Mouse (Mus musculus): ENCODE measurements around the gene Tmc3.
A peak's percentile ranks its signal among the peaks of the same experiment; 100 is the strongest.

The Tmc3 gene

DNA sequence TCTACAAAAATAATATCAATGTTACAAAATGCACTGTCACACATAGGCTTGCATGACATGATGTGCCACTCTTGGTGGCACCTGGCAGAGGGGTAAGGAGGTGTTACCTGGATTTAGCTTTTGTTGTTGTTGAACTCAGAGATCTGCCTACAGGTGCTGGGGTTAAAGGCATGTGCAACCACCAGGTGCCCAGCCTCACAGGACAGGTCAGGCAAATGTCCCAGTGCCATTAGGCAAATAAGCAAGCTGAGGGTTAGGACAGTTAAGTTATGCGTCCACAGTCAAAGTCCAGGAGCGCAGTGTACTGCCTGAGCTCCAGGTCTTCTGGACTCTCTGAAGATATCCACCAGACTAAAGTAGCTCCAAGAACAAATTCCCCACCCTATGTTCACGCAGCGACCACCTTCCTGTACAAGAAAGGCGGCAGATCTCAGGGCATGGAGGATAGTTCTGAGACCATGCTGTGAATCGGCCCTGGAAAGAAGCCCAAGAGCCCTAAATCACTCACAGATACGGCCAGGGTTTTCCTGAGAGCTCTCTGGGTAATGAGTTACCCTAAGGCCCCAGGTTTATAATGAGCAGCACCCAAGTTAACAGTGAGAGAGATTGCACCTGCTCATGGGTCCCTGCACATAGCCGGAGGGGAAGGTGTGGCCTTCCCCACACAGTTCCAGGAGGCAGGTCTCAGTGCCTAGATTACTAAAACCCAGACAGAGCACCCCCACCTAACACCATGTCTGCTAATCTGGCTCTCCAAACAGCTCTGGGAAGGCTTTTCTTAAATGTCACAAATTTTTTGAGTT is 53.3 kb downstream of the Tmc3 start:
- DNase-seq (ENCODE audit: low spot score): no peak

DNA sequence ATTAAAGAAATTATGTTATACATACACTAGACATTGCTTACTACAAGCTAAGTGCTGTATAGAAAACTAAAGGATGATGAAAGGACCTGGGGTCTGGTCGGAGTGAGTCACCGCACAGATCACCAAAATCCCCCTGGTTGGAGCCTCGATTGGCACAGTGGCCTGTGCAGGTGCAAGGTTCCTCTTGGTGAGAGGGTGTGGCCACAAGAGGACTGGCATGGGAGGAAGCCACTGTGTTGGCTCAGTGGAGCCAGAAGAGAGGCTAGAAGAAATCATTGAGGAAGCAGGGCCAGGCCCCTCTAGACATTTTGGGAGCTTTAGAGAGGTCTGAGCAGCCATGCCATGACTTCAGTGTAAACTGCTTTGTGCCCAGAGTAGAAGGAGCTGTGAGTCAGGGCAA is 54.4 kb downstream of the Tmc3 start:
- DNase-seq (ENCODE audit: low spot score): no peak

DNA sequence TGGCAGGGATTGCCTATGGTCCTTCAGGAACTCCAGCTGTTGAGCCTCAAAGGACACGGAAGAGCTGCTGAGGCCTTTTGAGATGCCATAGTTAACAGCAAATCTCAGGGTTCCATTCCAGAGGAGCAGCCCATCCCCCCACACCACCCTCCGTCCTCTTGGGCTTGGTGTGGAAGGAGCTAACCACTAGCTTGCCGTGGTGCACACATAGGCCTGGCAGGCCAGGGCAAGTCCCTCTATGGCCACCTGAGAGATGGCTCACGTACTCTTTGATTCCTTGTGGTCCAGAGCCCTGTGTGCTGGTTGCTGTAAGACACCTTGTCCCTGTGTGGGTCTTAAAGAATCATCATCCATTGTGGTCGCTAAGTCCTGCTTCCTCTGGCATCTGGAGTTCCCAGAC is 55.9 kb downstream of the Tmc3 start:
- no peak for DNase-seq (ENCODE audit: low spot score)

DNA sequence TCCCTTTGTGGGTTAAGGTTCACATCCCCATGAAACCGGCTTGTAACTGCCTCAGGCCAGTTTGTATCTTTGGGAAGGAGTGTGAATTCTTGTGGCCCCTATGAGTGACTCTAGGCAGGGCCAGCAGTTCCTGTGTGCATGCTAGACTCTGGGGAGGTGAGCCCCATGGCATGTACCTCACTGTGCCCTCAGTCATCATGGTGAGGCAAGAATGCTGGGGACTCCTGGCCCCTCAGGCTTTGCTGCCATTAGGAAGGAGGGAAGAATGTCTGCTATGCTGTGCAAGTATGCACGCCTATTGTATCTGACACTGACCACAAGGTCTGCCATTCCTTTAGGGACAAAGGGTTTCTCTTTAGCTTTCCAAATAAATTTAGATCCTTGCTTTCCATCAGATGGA is 56.4 kb downstream of the Tmc3 start:
- no peak for DNase-seq (ENCODE audit: low spot score)

DNA sequence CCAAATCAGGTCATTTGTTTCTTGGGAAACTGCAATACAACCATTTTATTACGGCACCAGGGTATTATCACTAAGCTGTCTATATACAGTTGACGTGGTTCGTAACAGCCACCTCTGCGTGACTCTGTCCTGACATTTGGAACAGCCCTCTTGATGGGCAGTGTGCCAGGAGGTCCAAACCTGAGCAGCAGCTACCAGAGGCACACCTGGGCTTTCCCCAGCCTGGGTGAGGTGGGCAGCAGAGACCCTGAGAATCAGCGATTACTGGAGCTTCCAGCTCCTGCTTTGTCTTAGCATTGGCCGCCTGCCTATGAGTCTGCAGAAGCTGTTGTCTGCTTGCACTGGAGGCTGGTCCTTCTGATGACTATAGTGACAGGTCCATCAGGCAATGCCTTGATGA is 58.9 kb downstream of the Tmc3 start:
- DNase-seq (ENCODE audit: low spot score): no peak

DNA sequence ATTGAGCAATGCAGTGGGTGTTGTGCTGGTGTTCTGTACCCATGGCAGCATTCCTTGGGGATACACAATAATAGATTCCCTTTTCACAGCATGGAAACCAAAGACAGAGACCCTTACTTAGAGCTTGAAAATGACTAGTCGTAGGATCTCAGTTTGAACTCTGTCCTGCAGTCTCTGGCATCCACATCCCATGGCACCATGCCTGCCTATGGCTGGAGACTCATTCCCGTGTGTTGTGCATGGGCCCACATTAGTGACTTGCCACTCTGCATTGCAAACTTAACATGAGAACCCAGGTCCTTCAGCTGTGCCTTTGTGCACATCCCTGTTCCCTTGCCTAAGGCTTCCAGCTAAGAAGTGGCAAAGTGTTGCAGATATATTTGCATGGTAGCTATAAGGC is 60.0 kb downstream of the Tmc3 start:
- no peak for DNase-seq (ENCODE audit: low spot score)

DNA sequence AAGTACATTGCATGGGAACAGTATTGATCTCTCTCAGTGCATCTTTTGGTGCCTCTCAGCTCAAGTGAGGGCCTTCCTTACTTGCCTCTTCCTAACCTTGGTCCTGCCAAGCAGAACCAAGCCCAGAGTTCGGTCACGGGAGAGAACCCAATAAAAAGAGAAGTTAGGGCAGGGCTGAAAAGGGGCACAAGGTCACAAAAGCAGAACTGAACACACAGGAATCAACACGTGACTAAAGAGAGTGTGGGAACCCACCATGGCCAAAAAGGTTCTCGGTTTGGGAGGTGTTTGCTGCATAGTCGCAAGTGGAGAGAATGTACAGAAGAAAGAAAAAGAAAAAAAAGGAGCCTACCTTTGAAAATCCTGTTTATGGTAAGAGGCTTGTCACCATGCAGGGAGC is 60.7 kb downstream of the Tmc3 start:
- peak; percentile 66 for DNase-seq (ENCODE audit: low spot score)

DNA sequence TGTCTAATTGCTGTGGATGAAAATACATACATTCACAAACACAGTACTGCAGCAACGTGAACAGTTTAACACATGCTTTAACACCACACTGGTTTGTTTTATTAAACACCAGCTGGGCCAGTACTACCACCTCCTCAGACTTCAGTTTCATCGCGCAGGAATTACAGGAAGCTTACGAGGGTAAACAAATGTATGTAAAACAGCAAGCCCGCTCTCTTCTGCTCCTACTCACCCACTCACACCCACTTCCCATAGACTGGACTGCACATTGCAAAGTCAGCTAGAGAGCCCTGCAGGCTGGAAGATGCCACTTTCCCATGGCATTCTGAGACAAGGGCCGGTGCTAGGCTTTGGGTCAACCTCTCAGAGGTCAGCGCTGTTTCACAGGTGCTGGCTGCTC is 64.1 kb downstream of the Tmc3 start:
- DNase-seq (ENCODE audit: low spot score): no peak

DNA sequence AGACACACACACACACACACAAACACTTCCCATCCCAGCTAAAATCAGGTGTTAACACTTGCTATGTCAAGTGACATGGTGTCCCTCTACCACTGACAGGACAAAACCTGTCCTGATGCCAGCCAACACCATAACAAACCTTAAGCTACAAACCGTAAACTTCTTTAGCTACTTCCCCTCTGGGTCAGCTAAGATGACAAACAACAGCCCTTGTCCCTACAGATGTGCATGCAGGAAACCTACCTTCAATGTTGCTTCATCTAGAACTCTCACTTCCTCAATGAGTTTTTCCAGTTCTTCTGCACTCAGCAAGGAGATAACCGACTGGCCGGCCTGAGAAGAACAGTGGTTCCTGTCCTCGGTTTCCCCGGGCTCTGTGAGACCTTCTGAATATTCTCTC is 65.9 kb downstream of the Tmc3 start:
- DNase-seq (ENCODE audit: low spot score): peak; percentile 60

DNA sequence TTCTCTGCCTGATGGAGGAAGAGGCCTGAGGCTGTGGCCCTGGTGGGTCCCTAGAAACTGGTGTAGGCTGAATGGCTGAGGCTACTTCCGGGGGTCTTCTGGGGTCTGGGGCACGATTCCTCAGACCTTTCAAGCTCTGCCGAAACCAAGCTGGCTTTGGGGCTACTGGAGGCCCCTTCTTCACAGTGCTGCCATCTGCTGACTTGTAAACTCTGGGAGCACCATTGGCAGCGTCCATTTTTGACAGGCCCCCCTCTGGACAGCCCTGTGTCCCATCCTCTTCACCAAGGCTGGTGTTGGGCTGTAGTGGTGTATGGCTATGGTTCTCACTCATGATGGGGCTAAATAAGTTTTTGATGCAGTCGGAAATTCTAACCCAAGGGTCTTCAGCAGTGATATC is 67.8 kb downstream of the Tmc3 start:
- DNase-seq (ENCODE audit: low spot score): no peak

DNA sequence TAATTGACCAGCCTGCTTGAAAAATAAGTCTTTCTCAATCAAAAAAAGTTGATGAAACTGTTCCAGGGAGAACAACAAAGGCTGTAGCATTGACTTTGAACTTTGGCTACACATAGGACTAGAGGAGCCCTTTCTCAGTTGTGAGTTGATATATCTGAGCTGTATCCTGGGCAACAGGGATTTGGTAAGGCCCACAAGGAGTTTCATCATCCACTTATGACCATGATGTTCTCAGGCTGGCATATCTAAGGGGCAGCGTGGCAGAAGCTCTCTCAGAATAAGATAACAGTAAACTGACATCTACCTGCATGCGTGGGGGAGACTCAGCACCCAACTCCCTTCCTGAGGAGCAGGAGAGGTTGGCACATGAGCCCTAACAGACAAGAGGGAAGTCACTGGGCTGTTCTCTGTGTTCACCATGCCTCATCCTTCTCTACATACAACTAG is 68.9 kb downstream of the Tmc3 start:
- DNase-seq (ENCODE audit: low spot score): peak; percentile 25

DNA sequence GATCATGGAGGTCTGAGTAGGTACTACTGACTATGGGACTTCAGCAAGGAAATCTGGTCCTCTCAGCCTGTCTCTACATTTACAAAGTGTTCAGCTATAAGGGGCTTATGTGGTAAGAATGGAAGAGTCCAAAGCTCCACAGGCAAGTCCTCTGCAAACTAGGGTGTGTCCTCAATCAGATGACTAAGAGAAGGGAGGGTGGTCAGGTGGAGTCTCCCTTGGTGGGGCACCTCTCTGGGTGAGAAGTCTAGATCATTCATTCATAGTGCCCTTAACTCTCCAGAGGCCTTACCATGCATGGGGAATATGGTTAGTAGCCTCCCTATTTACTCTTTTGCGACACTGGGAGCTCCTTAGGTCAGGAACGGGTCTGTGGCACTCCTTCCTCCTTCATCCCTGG is 69.5 kb downstream of the Tmc3 start:
- no peak for DNase-seq (ENCODE audit: low spot score)

DNA sequence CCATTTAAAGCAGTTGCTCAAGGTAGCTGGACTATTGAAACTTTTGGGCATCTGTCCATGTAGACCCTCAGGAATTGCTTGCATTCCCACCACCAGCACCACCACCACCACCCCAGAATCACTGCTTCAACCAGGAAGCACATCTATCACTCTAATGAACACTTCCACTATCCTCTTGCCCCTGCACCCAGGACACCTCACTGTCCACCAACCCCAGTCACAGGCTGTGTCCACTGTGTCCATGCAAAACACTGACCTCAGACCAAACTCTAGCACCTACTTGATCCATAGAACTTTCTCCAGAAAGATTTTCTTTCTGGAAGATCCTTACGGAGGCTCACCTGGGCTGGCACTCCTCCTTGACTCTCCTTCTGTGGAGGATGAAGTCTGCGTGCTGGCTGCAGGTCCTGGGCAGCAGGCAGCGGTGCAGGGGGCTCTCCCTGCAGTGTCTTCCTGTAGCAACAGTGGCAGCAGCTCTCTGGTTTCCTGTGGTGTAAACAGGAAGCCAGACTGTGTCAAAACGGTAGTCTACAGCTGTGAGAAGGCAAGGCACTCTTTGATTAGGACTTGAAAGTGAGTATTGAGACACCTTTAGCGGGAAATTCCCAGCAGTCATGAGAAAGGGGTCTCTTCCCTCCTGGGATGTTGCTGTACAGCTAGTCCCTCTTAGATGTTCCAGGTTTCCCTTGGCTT is 70.4 kb downstream of the Tmc3 start:
- peak; percentile 75 for DNase-seq (ENCODE audit: low spot score)

DNA sequence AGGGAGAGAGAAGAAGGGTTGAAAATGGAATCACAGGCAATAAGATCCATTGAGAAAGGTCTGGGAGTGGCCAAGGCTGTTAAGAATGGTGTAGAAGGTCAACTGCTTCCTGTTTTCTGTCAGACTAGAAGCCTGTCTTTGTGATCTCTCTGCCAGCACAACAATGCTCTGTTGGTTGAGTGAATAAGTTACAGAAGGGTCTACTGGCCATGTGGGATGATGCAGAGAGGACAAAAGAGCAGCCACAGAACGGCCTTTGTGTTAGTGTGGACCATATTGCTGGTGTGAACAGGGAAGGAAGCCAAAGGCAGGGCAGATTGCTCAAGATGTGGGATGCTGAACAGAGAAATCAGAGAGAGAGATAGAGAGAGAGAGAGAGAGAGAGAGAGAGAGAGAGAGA is 74.0 kb downstream of the Tmc3 start:
- no peak for DNase-seq (ENCODE audit: low spot score)

DNA sequence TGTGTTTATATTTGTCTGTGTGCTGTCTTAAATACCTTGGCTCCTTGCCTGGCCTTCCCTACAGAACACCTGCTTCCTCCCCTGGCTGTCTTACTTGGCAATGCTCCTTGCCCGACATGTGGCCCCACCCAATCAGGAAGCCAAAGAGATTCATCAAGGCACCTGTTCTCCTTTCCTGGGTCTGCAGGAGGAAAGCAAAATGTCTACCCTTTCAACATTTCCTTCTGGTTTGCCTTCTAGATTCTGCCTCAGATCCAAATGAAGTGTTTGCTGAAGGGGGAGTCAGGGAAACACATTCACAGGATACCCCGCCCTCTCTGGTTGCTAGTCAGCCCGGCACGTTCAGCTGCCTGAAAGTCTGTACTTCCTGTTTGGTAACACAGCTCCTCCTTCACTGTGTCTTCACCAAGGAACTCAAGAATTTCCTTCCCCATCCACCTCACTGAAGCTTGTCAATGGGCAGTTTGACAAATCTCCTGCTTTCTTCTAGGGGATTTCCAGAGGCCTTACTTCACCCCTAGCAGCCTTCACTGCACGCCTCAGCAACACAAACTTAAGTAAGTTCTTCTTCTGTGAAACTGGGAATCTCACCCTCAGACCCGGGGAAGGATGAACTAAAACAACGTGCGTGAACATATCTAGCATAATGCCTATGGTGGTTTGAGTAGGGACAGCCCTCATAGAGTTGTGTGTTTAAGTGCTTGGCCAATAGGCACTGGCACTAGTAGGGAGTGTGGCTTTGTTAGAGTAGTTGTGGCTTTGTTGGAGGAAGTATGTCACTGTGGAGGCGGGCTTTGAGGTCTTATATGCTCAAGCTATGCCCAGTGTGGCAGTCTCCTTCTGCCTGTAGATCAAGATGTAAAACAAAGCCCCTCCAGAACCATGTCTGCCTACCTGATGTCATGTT is 74.7 kb downstream of the Tmc3 start:
- peak; percentile 71 for DNase-seq (ENCODE audit: low spot score)

DNA sequence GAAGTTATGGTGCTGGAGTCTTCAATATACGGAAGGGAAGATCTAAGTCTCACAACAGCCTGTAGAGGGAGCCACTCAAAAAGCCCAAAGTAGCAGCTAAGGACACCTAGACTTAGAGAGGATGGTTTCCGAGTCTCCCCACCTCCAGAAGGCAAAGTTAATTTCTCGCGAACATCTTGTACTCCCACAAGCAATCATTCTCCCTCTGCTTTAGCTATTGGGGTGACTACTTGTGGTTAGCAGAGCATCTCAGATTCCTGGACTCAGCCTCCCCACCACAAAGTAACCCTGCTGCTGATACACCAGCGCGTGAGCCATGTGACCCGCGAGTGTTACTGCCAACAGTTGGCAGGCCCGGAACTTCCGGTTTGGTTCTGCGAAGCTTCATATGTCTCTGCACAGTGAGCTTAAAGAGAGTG is 75.6 kb downstream of the Tmc3 start:
- peak; percentile 42 for DNase-seq (ENCODE audit: low spot score)

DNA sequence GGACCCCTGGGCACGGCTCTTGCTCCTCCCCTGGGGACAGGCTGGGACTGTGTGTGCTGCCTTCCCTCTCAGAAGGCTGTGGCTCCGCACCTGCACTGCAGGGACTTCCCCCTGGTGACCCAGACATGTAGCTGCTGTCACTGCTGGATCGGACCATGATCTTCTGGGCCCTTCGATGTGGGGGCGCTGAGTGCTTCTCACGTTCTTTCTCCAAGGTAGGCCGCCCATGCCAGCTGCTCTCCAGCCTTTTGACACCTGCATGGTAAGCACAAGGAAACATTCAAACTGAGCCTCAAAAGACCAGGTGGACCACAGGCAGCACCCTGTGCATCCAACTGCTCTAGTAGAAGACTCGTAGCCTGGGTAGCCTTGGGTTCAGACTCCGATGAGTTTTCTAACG is 76.3 kb downstream of the Tmc3 start:
- DNase-seq (ENCODE audit: low spot score): no peak

DNA sequence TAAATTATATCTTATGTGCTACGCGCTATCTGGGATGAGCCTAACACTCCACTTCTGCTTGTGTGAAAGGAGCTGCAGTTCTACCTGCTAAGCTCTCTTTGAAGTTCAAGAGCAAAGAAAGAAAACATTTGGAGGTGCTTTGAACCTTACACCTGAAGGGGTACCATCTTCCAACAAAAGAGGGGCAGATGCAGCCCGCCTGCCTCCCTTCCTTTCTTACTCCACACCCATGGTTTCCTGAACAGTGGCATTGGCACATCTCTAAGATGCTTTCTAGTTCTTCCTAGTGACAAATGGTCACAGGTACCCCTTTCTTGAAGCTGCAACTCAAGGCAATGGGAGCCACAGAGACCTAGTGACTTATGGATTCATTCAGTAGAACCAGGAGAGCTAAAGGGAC is 77.0 kb downstream of the Tmc3 start:
- DNase-seq (ENCODE audit: low spot score): no peak

DNA sequence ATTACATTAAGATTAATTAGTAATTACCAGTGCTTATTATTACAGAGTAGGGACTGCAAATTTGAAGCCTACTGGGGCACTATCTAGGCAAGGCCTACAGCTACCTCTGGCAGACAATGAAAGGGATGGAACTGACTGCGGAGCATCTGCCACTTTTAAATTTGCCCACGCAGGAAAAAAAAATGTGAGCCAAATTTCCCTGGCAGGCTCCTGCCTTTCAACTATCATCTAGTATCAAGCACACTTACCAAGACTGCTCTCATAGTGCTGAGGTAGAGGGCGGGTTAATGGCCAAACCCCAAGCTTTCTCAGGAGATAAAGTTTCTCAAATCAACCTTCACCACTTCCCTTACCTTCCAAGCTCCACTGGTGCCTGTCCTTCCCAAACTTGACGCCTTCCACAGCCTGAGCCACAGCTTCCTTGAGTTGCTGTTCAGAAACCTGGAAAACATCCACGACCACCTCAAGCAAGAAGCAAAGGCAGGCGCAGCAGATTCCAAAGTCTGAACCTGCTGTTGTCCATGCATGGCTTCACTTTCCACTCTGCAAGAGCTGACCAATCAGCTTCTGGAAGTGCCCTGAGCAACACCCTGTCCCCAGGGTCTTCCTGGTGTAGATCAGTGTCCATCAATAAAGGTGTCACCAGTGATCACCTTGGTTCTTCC is 78.1 kb downstream of the Tmc3 start:
- DNase-seq (ENCODE audit: low spot score): no peak

DNA sequence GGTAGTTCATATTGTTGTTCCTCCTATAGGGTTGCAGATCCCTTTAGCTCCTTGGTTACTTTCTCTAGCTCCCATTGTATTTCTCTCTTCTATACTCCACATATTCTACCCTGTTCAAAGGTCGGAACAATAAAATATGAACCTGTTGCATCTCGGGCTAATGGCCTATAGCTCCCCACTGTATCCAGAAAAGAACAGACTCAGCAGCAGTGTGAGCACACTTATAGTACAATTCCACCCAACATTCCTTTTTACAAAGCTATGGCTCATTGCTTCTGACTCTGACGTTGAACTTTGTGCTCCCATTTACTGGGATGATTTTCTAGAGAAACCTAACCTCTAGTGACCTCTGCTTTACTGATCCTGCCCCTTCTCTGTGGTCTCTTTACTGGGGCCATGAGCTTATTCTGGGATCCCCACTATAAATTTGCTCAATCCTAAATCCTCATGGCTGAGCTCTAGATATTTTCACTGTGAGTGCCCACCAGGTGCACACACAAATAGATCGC is 81.4 kb downstream of the Tmc3 start:
- no peak for DNase-seq (ENCODE audit: low spot score)

DNA sequence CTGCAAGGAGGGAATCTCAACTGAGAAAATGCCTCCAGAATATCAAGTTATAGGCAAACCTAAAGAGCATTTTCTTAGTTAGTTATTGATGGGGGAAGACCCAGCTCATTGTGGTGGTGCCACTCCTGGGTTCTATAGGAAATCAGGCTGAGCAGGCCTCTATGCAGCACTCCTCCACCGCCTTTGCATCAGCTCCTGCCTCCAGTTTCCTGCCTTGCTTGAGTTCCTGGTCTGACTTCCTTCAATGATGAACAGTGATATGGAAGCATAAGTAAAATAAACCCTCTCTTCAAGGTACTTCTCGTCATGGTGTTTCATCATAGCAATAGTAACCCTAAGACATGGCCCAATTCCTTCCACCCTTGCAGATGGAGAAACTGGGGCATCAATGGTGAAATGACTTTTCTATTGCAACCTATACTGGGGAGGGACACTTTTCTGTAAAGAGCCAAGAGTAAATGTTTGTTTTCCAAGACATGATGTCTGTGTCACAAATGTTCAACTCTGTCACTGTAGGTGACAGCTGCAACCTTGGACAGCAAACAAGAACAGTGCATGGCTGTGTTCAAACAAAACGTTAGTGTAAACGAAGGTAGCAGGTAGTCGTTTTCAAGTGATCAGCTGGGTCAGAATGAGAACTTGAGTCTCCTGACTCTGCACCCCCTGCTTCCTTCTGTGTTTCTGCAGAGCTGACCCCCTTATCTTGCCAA is 83.4 kb downstream of the Tmc3 start:
- DNase-seq (ENCODE audit: low spot score): no peak

Data from lung, postnatal 25 days (tissue).